Mouse (Mus musculus): ENCODE measurements around the gene Nfam1.

Gene Nfam1

DNA sequence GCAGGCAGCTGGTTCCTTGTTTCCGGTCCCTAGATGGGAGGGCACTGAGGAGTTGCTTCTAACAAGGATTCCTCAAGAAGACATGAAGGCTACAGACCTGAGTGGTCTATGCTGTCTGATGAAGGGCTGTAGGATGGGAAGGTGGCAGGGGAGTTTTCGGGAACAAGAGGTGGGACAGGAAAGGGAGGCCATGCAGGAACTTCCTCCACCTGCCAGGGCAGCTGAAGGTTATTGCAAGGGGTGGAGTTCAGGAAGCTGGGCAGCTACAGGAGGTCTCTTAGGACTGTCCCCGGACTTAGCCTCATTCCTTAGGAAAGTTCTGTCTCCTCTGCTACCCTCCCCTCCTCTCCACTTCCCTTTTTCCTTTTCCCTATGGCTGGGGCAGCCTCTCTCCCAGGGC is 5.7 kb upstream of the Nfam1 start:
- no peak for DNase-seq (ENCODE audit: low read depth, low spot score)

DNA sequence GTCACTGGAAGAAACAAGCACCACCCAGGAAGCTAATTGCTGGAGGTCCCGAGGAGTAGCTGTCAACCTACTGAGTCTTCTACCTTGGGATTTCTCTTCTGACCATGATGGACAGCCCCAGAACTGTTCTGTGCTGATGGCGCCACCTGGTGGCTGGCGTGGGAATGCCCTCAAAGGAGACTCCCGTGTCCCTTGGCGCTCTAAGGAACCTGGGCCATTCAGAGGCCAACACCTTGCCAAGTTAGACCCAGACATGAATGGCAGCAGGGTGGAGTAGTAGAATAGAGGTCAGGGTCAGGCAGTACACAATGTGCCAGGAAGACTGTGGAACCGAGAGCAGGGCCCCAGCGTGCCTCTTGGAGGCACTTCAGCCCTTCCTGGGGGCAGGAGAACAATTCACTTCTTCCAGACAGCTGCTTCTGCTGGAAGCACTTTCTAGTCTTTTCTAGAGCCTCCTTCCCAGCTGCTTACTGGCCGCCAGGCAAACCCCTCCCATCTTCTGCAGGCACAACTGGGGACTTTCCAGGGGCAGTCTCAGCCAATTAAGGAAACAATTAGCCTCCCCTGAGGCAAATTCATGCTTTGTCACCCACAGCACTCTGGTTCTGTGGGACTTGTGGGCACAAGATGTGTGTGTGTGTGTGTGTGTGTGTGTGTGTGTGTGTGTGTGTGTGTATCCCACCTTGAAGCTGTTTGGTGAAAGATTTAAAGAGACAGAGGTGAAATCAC is 4.8 kb upstream of the Nfam1 start:
- DNase-seq (ENCODE audit: low read depth, low spot score) = peak; percentile 89

DNA sequence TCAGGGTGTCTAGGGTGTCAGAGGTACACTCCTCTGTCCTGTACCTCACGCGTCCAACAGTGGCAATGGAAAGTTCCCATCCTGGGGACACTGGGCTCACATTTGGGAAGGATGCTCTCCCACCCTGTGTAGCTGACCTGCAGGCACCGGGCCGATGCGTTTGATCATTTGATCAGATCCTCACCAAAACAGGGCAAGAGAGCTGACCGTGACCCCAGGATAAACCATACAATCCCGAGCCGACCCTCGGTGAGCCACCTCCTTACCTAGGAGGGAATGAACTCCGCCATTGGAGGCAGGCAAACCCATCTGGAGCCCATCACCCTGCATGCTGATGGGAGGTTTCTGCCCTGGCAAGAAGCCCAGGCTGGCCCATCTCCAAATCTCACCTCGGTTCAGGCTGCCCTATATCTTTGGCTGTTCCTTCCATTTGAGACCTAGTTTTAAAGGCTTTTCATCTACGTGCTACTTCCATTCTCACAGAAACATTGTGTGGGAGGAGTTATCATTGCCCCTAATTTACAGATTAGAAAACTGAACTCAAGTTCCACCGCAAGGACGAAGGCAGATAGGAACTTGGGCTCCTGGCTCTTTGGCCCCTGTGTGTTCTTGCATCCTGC is 3.9 kb upstream of the Nfam1 start:
- no peak for DNase-seq (ENCODE audit: low read depth, low spot score)

DNA sequence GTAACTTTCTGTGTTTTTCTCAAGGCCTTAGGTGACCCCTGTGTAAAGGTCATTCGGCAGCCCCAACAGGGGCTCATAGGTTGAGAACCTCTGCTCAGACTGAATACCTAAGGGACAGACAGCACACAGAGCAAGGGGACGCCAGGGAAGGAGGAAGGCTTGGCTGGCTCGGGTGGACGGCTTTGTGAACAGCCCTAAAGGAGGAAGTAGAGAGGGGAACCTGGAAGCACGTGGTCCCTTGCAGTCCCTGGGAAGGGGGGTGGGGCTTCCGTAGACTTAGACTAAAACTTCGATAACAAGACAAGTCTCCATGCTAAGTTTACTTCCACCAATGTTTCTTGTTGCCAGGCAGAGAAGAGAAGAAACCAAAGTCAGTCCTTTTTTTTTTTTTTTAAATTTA is 3.0 kb upstream of the Nfam1 start:
- peak; percentile 57 for DNase-seq (ENCODE audit: low read depth, low spot score)

DNA sequence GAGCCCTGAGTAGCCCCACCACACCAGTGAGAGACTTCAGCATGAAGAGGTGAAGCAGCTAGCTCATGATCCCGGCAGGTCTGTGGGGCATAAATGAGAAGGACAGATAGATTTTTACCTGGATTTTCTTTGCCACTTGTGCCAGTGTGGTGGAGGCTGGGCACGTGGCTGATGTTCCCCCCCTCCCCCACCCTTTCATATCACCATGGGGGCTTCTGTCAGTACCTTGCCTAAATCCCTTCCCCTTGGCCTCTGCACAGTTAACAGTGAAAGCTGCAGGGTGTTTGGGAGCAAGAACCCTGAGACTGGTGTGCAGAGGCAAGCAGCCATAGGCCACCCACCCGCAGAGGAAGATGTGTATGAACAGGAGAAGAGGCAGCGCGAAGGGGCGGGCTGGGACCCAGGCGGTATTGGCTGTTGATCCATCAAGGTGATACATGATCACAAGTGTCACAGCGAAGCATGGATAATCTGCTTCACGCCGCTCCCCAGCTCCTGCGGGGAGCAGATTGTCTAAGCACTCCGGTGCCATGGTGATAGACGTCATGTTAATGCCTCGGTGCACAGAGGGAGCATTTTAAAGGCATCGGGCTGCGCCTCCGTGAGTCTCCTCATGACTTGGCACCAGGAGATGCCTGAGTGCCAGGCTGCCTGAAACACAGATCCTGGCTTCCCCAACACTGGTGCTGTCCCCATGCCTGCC is 1.3 kb upstream of the Nfam1 start:
- no peak for DNase-seq (ENCODE audit: low read depth, low spot score)

DNA sequence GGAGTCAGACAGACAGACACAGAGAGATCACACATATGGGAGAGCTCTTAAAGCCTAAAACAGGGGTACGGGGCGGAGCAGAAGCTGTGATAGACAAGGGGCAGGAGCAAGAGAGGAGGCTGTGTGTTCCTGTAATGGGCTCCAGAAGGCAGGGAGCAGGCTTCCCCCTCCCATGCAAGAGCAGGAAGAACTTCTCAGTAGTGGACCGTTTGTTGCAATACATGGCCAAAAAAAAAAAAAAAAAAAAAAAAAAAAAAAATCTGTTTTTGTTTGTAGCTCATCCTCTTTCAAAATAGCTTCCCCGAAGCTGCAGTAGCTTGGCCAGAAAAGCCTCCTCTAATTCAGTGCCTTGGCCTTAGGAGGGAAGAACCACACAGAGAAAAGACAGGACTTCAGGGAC is 2.2 kb downstream of the Nfam1 start:
- DNase-seq (ENCODE audit: low read depth, low spot score) = no peak

DNA sequence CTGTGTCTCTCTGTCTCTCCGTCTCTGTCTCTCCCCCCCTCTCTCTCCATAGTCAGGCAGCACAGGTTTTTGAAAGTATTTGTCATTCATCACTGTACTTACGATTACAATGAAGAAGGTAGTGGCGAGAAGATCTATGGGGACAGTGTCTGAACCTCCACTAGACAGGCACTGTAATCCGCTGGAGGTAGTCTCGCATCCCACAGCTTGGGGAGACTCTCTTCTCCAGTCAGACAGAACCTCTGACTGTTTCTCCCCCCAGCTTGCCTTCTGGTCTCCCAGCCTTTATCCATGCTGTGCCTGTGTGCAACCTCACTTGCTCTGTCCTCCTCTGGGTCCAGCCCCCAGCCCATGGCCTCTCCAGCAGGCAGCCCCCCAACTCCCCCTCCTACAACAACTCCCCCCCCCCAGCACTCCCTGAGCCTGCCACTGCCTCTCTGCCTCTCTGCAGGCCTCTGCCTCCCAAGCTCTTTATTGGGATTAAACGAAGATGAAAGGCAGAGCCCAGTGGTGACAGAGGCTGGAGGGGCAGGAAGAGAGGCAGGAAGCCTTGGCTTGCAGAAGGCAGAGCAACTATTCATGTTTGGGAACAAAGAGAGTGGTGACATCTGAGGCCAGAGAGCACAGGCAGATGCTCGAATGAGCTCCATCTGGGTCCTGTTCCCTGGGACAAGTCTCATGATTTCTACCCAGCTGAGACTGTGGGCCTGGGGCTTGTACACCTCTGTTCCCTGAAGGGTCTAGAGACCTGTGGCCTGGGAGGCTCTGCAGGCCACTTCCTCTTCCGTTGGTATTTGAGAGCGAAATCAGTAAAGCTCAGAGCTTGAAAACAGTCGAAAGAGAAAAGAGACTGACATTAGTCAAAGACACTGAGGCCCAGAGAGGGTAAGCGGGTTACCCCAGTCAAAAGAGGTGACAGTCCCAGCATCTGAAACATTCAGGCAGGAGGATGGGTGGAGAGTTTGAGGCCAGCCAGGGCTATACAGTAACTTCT is 3.1 kb downstream of the Nfam1 start:
- peak; percentile 25 for DNase-seq (ENCODE audit: low read depth, low spot score)

DNA sequence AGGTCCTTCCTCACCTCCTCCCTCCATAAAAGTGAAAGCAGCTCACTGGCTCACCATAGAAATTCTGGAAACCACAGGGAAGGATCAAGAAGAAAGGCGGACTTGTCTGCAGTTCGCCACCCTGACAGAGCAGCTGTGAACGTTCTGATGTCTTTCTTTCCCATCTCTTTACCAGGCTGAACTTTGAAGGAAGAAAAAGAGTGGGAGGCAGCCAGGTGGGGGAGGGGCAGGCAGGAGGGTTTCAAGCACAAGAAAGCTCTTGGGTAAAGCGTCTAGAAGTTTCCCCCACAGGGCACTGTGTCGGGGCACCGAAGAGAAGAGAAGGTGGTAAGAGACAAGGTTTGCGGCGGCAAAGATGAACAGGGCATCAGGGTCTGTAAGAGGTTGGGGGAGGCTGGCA is 7.0 kb downstream of the Nfam1 start:
- DNase-seq (ENCODE audit: low read depth, low spot score) = no peak

DNA sequence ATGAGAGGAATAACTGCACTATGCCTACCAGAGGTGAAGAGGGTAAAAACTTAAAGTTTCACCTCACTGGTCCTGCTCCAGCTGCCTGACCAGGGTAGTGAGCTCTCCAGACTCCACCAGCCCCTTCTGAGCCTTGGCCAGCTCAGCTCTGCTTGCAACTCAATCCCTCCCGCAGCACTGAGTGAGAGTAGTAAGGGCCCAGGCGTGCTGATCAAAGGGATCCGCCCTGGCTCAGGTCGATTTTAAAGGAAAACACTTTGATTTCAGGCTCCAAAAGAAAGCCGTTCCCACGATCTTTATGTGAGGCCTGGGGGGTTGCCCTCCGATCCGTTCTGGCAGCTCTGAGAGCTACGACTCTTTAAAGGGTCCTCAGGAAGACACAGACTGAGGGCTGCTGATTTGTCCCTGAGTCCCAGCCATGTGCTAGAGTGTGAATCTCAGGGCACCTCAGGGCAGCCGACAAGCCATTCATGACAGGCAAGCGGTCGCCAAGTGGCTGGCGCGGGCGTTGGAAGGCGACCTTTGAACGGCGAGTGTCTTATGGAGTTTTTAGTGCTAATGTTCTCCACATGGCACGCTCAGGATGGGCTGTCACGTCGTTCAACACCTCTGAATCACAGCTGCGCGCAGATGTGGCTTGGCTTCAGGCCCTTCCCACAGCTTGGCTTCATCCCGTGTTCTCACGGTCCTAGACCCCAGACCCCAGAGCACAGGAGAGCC is 7.9 kb downstream of the Nfam1 start:
- DNase-seq (ENCODE audit: low read depth, low spot score) = no peak

DNA sequence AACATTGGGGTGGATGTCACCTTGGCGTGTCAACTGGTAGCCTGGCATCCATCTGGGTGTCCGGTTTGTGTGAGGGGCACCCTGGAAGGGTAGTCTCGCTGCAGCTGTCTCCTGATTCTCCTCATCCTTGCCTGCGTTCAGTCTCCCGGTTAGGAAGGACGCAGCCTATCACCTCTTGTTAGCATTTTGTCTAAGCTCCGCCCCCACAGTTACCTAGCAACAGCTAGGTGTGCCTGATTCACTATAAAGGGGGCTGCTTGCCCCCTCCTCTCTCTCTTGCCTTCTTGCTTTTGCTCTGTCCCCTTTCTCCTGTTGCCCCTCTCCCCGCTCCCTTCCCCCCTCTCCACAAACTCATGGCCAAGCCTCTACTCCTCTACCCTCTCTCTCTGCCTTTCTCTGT is 10.2 kb downstream of the Nfam1 start:
- no peak for DNase-seq (ENCODE audit: low read depth, low spot score)

DNA sequence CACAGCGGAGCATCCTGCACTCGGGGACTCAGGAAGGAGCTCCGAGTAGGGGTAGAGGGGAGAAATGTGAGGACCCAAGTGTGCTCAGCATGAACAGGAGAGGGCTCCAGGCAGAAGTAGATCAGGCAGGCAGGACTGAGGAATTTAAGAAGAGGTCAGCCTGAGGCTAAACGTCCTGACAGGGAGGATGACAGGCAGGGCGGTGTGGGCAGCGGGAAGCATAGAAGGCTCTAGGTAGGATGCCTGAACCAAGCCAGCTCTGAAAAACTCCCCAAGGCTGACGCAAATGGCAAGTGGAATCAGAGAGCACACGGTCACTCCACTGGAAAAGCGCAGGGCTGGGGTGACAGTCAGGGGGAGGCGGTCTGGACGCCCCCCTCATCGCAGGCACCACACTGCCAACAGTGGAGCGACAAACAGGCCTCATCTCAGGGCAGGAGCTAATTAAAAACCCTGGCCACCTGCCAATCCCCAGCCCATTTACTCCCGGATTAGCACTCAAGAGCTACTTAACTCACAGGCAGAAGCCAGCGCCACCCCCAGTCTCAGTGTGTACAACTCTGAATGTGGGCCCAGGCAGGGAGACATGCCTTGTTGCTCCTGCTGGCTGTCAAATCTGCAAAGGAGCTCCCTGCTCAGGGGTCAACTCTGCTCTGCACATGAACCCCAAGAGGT is 22.0 kb downstream of the Nfam1 start:
- DNase-seq (ENCODE audit: low read depth, low spot score) = no peak

DNA sequence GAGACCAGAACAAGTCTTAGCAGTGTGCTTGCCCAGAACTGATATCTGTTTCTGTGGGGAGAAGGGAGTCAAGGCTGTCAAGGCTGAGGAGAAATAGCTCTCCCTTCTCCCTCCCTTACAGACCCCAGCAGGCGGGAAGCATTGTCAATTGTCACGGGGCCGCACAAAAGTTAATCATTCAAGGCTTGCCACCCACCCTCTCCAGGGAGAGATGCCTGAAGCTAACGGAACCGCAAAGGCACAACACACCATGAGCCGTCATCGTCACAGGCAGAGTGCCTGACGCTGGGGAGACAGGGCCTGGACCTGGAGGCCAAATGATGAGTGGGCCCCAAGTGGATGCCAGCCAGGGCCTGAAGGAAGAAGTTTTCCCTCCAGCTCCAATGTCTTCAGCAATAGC is 22.7 kb downstream of the Nfam1 start:
- no peak for DNase-seq (ENCODE audit: low read depth, low spot score)

DNA sequence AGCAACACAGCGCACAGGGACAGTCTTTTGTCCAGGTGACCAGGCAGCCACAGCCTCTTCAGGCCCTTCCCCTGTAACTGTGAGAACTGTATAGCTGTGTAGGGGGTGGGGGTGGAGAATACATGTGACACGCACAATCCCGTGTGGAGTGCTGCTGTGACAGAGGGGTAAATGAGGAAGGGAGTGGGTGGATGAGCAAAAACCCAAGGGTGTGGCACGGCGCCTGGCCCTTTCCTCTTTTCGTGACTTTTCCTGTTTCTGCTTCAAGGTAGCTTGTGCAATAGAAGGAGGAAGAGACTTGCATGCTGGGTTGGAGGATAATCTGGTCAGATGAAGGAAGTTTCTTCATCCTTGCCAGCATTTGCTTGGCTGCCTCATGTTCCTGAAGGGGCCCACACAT is 23.6 kb downstream of the Nfam1 start:
- peak; percentile 11 for DNase-seq (ENCODE audit: low read depth, low spot score)

DNA sequence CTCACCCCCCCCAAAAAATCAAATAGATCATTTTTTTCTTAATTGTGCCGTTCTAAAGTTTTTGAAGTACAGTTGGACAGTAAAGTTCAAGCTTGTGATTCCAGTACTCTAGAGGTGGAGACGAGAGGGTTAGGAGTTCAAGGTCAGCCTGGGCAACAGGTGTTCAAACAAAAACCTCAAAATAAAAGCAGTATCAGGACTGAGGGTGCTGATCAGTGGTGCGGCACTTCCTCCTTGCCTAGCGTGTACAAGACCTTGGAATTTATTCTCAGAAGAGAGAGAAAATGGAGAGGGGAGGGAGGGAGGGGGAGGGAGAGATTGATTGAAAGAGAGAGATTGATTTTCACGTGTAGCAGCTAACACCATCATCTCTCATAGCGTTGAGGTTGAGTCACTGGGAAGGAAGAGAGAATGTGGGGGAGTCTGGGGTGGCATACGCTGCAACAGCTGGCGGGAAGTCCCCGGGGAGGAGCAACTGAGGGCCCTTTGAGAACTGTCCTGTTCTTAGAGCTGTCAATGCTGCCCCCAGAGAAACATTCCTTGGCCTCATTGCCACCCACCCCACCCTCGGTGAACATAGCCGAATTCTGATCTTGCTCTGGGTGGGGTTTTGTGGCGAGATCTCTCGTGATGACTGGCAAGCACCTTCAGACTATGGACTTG is 24.2 kb downstream of the Nfam1 start:
- peak; percentile 64 for DNase-seq (ENCODE audit: low read depth, low spot score)

DNA sequence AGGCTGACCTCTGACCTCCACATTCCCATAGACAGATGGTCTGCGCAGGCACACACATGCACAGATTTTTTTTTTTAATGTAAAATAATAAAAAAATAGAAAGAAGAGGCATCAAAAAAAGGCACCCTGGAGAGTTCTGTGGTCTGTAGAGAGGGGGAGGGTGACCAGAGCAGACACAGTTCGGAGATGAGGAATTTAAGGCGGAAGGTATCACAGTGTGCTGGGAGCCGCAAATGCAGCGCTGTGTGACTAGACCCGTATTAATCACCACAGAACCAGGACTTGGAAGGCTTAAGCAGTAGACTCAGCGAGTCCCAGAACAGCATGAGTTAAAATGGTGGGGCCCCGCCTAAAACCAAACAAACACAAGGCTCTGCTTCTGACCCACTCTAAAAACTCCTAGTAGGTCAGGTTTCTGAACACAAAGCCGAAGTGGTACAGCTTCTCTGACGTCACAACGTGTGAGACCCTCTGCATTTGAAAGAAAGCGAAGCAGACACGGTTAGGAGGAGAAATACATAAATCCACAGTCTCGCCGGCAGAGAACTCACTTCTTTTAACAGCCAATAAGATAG is 25.7 kb downstream of the Nfam1 start:
- DNase-seq (ENCODE audit: low read depth, low spot score) = no peak

DNA sequence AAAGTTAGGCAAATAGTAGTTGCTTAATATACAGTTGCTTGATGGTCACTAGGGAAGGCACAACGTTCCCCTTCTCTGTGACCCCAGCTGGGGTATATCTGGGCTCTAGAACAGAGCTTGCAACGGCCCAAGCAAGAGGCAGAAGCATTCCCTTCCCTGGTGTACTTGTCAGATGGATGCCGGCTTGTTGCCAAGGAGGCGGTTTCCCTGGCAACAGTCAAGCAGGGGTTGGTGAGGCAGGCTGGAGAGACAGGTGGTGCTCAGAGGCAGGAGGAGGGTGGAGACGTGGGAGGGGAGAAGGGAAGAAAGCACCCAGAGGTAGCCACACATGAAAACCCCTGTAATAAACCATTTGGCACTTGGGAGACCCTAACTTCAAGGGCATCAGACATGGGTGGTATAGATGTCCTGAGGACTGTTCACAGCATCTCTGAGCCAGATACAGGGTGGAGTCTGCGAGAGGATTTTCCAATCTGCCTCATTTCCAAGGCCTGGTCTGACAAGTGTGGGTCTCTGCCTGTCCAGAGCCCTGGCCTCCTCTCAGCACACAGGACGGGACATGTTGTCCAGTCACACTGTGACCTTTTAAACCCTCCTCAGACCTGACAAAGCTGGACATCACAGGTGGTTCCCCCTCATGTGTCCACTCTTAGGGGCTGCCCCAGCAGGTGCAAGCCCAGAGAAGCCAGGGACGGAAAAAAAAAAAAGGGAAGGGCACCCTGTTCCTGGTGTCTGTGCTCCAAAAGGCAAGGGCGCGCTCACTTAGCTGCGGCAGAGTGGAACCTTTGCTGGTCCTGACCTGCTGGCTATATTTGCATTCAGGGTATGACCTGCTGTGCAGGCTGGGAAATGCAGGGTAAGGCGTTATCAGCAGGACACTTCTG is 30.2 kb downstream of the Nfam1 start:
- DNase-seq (ENCODE audit: low read depth, low spot score) = no peak

DNA sequence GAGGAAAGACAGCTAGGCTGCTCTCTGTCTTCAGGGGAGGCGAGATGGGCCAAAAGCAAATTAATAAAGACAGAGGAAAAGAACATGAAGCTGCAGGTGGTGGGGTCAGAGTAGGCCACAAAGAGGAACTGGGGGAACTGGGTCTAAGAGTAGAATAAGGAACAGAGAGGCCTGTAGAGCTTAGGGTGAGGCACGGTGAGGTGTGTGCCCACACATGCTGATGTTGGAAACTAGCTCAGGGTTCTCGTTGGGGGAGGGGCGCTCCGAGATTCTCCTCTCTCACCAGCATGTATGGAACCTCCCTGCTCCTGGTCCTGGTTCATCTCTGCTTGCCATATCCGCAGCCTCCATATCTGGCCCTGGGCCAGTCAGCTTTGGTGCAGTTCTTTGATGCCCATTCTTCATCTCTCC is 34.3 kb downstream of the Nfam1 start:
- DNase-seq (ENCODE audit: low read depth, low spot score) = no peak

DNA sequence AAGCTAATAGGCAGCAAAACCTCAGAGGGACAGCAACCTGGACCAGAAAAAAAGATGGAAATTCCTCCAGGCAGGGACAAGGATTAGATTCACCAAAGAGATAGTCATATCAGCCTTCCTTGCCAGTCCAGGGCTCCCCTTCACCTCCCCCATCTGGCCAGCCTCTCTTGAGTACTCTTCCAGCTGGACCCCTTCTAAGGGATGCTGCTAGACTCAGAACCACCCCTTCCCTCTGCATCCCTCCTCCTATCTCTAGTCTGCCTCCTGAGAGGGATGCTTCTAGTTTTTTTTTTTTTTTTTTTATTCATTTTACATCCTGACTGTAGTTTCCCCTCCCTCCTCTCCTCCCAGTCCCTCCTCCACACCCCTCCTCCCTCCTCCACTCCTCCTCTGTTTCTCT is 36.7 kb downstream of the Nfam1 start:
- no peak for DNase-seq (ENCODE audit: low read depth, low spot score)

DNA sequence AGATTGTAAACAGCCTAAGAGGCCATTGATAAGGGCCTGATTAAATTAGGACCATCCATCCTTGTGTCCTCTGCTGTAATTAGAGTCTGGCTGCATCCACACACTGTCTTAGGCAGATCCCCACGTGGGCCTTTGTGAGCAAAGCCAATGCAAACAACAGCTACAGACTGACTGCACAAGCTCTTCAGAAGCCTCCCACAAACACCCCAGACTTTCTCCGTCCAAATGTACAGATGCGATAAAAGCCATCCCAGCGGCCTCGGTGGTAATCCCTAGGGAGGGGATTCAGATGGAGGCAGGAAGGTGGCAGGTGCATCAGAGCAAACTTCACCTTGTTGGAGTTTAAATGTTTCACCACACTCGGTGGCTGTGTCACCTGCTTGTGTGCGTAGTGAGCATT is 37.9 kb downstream of the Nfam1 start:
- no peak for DNase-seq (ENCODE audit: low read depth, low spot score)

Measured in CD4-positive, CD25-positive, alpha-beta regulatory T cell, adult 2 months (primary cell).